Mouse (Mus musculus): Measurements from ENCODE around the gene E130308A19Rik.

DNA sequence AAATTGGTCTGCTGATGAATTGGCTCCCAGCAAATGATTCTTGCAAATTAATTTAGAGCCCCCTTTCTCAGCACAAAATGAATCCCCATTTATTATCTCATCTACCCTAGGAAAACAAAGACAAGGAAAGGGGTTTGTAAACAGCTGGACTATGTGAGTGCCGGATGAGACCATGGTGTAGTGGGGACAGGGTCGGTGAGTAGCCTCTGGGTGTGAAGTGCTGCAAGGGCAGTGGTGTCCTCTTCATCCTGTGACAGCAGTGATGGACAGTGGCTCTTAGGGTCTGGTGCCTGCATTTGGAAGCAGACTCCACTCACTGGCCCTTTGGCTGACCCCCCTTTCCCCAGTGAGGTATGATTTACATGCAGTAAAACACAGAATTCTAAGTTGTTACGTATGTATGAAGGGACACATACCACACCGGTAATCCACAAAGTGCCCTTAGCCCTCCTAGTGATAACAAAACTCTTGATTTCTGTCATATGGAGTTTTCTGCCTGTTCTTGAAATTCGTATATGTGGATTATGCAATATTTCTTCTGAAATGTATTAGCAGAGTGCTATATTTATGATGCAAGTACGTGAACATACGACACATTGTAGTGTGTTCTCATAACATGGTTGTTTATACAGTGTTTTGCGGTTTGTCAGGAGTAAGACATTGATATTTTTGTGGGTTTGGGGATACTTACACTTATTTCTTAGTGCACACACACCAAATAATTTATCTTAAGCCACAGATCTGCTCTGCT, 49.1 kb downstream of the E130308A19Rik start:
- TF ChIP-seq CTCF (IDR thresholded peaks at IDR 0.05; ENCODE audit: low read depth) (no peak), EP300 (IDR thresholded peaks at IDR 0.05; ENCODE audit: low read depth) (no peak)

Data from heart, postnatal 0 days (tissue).